Mouse (Mus musculus) c-Kit-positive CD71-positive TER-119-negative erythroid progenitor cells, embryonic 14.5 days (primary cell): ENCODE results near the gene Midn.

Source experiments
- DNase-seq: peaks from one replicate; pipeline ENCODE4 v3.0.0-alpha.2; 2013; ENCODE audit warnings: low read depth

Gene Midn

DNA sequence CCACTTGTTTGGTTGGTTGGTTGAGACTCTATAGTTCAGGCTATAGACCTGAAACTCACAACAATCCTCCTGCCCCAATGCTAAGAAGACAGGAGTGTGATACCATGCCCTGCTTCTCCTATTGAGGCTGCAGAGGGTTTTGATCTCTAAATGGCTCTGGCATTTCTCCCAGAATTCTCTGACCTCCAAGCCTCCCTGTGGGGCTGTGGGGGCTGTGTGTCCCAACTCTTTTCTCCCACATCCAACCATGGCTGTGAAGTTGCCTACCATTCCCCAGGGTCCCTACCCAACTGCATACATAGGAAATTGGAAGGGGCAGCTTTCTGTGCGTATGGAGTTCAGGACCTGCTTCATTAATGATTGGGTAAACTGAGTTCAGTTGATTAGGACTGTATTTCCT lies 48.1 kb downstream of the Midn start:
- DNase-seq: no peak

DNA sequence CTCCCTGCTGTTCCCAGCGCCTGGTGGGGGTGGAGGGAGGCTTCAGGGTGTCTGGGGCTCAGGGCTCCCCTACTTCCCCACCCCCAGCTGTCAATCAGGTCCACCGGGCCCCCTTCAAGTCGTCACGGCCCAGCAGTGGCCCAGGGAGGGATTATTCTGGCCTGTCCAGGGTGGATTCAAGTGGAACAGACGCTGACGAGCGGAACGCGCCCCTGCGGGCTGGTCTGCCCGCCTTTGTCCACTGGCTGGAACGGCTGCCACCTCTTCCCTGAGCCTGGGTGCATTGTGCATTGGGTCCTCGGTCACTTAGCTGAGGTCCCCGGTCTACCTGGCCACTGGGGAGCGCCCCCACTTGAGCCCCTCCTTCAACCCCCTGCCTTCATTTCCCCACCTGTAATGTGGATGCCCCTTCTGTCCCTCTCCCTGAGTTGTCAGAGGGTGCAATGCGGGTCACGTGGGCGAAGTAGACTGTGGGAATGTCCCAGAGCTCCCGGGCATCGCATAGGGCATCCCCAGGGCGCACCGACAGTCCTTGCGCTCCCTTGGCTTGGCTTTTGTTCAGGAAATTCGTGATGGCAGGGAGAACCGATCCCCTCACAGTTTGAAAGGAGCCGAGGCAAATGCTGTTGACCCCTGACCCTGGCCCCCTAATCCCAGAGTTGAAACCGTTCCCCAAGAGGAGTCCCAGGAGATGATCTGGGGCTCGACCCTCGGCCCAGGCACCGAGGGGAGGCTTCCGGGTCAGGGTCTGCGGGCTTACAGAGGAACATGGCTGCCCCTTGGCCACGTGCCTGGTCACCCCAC lies 48.9 kb downstream of the Midn start:
- DNase-seq: no peak

DNA sequence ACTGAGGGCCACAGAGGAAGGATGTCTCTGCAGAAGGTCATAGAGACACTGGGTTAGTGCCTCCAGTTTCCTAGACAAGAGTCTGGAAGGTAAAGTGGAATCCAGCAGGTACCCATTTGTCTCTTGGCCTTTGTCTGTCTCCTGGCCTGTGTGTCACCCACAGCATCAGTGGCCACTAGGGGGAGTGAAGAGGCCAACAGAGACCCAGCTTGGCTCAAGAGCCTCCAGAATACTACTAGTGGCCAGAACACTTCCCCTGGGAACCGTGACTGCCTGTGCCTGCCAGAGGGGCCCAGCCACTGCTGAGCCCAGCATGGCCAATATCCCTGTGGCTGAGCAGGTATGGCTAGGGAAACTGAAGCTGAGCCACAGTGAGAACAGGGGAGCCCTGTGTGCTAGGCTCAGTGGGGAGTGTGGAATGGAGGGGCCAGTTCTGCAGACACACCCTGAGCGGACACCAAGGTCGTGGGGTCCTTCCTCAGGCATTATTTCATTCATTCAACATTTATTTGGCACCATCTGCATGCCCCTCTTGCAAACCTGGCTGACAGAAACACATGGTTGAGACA lies 51.5 kb downstream of the Midn start:
- DNase-seq: peak; percentile 73

DNA sequence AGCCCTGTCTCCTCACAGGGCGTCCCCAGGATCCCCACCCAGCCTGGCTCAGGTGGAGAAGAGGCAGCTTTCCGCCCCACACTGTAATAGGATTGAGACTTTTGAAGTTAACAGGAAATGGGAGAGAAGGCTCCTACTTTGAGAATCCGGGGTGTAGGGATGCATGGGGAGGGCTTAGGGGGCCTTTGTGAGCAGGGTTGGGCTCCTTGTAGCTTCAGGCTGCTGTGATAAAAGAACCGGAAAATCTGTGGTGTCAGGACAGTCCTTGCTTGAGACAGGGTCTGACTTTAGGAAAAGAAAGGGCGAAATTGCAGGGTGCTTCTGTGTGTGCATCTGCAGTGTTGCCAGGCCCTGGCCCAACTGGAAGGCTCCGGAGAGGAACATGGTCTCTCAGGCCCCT lies 52.4 kb downstream of the Midn start:
- DNase-seq: no peak

DNA sequence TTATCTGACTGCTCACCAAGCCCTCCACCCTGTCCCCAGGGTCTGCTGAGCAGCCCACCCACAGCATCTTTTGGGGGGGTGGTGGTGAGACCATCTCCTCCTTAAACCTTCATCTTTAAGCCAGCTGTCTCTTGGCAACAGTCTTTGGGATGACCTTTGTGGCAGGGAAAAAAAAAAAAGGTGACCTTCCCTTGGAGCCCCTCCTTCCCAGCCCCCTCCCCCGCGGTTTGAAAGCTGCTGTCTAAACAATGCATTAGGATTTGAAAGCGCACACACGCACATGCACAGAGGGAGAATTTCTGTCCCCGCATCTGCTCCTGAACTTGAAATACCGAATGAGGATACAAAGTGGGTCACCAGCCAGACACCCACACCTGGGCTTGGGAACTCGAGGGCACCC lies 56.0 kb downstream of the Midn start:
- no peak for DNase-seq

DNA sequence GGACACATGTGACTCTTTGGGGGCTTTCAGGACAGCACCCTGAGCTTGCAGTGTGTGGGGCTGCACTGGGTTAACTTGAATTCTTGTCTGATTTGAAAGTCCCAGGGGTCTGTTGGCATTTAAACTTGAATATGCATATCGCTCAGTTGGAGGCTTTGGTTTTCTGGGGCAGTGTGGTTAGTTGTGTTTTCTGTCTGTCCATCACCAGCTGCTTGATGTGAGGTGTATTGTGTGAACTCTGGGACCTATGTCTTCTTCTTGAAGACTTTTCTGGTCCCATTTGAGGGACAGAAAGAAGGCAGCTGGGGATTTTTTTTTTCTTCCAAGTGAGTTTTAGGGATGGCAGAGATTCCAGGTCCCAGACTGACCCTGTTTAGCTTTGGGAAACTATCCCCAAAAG lies 59.1 kb downstream of the Midn start:
- DNase-seq: no peak

DNA sequence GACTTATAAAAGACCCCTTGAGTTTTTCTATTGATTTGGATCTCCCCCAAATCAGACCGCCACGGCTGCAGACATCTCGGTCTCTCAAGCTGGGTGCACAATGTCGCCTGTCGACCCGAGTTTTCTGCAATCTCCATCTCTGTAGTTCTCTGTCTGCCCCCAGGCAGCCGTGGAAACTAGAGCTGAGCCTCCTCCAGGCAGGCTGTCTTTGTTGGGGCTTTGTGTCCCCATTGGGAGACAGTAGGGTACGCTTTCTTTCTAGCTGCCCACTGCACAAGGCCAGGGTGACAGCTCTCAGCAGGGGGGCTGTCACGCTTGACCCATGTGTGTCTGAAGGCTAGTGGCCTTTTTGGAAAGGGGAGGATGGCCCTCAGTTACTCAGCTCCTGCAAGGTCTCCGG lies 59.6 kb downstream of the Midn start:
- no peak for DNase-seq
